Mouse (Mus musculus) liver, postnatal 0 days (tissue): ENCODE results near the gene Sirt7. TPM values are rescaled to one million over a fixed set of nuclear protein-coding genes. Genes with fewer than 3 reads are reported as not detected.
A peak's percentile ranks its signal among the peaks of the same experiment; 100 is the strongest.

Experiments
- ATAC-seq: fragments of 200-750 bp; cut with Nextera tagmentation; 2 replicates; pipeline ENCODE4 v1.8.0; 2017; ENCODE audit warnings: mild to moderate bottlenecking, moderate library complexity
- DNase-seq: peaks from one replicate; pipeline ENCODE4 v3.0.0-alpha.2; 2016
- H3K27ac ChIP-seq: fragments of 300-500 bp; sonication (generic); 2 replicates; pipeline ENCODE4 v1.5.1; 2014; ENCODE audit warnings: antibody characterized with exemption, moderate library complexity, mild to moderate bottlenecking, low read depth
- H3K27me3 ChIP-seq: fragments of 300-500 bp; sonication (generic); 2 replicates; pipeline ENCODE4 v1.6.1; 2014; ENCODE audit warnings: low read length, control low read depth, mixed read lengths; ENCODE audit not compliant: insufficient read depth
- H3K36me3 ChIP-seq: fragments of 300-500 bp; sonication (generic); replicated peaks from 2 replicates; pipeline ENCODE4 v1.6.1; 2014; ENCODE audit warnings: mild to moderate bottlenecking, control low read depth, low read length, moderate library complexity, mixed read lengths; ENCODE audit not compliant: insufficient read depth
- H3K4me1 ChIP-seq: fragments of 300-500 bp; sonication (generic); 2 replicates; pipeline ENCODE4 v1.6.1; 2014; ENCODE audit warnings: antibody characterized with exemption, mild to moderate bottlenecking, control low read depth; ENCODE audit not compliant: insufficient read depth
- H3K4me2 ChIP-seq: fragments of 300-500 bp; sonication (generic); 2 replicates; pipeline ENCODE4 v1.6.1; 2014; ENCODE audit warnings: low read depth, mild to moderate bottlenecking, low read length, moderate library complexity, mixed read lengths
- H3K4me3 ChIP-seq: fragments of 300-500 bp; sonication (generic); 2 replicates; pipeline ENCODE4 v1.5.1; 2014; ENCODE audit warnings: low read depth, low read length
- H3K9ac ChIP-seq: fragments of 300-500 bp; sonication (generic); replicated peaks from 2 replicates; pipeline ENCODE4 v1.6.1; 2014; ENCODE audit warnings: mild to moderate bottlenecking, moderate library complexity
- H3K9me3 ChIP-seq: fragments of 300-500 bp; sonication (generic); 2 replicates; pipeline ENCODE4 v1.6.1; 2016; ENCODE audit warnings: mild to moderate bottlenecking, control low read depth, low read length, mixed read lengths
- CTCF ChIP-seq: sonication (generic); IDR thresholded peaks from 2 replicates; pipeline ENCODE4 v1.5.1; 2016; ENCODE audit warnings: antibody characterized with exemption, low read depth
- EP300 ChIP-seq: IDR thresholded peaks from 2 replicates; pipeline ENCODE4 v1.6.1; 2016; ENCODE audit warnings: antibody characterized with exemption, low read depth, mild to moderate bottlenecking
- WGBS: fragments of 180-500 bp; shearing (Covaris S2); extraction: QIAGEN DNeasy Blood & Tissue Kit; methylation state at CpG from one replicate; pipeline ENCODE4 v1.1.7; 2014; ENCODE audit not compliant: insufficient replicate concordance; 5-methylcytosine and 5-hydroxymethylcytosine counted together
- polyA plus RNA-seq: library from polyadenylated mRNA; unstranded; fragments of >200 nt; fragmentation: Nextera tagmentation; extraction: Ambion mirVana; gene quantifications from 2 replicates; pipeline ENCODE4 v1.2.1, GENCODE M21; 2015

Sirt7 gene
- polyA plus RNA-seq, 1 experiment from 2014 or later = 34.3 TPM

- H3K27me3 ChIP-seq = no peaks in the 10 kb centered on the region
- peaks cover 24% of the 10 kb centered on the region for H3K36me3 ChIP-seq
- peak overlapping the region; percentile 66; the same call in 1 of the 2 replicates for H3K4me2 ChIP-seq
- H3K4me3 ChIP-seq = no peak overlapping the region
- DNase-seq (no peak), ATAC-seq (no peak)
- H3K9ac ChIP-seq = peak overlapping the region; percentile 59; the same call in 1 of the 2 replicates
- no peaks in the 10 kb centered on the region for H3K9me3 ChIP-seq
- H3K27ac ChIP-seq = peak overlapping the region; percentile 97
- WGBS = 81% methylated on average over 11 of the region's 11 CpGs
- H3K4me1 ChIP-seq = peaks cover 48% of the 10 kb centered on the region
- TF ChIP-seq CTCF = no peak
Measured at GRCm38 (mm10) chr11:120578694-120579243, 46.3 kb downstream of the Sirt7 start.

DNA sequence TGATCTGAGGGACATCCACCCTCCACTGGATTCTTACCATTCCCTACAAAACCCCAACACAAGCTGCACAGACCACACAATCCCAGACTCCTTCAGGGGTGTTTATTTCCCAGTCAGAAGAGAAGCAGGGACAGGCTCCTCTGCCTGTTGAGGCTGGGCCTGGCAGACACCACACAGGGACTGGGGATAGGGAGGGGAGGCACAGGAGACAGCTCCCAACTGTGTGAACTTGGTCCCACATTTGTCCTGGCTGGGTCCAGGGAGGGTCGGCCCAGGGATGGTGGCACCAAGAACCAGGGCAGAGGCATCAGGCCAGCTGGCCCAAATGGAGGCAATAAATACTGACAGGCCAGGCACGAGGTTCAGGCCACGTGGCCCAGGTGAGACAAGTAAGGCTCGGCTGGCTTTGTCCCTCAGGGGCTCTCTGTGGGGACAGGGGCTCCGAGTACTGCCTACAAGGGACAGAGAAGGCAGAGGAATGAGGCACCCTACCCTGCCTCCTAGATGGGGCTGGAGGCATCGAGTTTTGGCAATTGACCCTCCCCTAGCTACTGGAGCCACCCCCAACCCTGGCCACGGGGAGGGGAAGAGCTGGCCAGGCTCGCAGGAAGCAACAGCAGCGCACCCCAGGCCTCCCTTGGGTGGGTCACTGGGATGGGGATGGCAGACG lies 46.9 kb downstream of the Sirt7 start:
- ATAC-seq = no peak
- TF ChIP-seq CTCF = no peak
- no peak for TF ChIP-seq EP300
- no peak for DNase-seq
- no peaks in the 10 kb centered on the region for H3K27me3 ChIP-seq
- H3K36me3 ChIP-seq = peaks cover 24% of the 10 kb centered on the region
- H3K4me2 ChIP-seq = peak overlapping the region; percentile 66
- peaks cover 48% of the 10 kb centered on the region for H3K4me1 ChIP-seq
- peak overlapping the region; percentile 6; the same call in 1 of the 2 replicates for H3K4me3 ChIP-seq
- H3K9me3 ChIP-seq = no peaks in the 10 kb centered on the region
- peak overlapping the region; percentile 59 for H3K9ac ChIP-seq
- WGBS = 75% methylated on average over 10 of the region's 10 CpGs
- peak overlapping the region; percentile 97 for H3K27ac ChIP-seq

DNA sequence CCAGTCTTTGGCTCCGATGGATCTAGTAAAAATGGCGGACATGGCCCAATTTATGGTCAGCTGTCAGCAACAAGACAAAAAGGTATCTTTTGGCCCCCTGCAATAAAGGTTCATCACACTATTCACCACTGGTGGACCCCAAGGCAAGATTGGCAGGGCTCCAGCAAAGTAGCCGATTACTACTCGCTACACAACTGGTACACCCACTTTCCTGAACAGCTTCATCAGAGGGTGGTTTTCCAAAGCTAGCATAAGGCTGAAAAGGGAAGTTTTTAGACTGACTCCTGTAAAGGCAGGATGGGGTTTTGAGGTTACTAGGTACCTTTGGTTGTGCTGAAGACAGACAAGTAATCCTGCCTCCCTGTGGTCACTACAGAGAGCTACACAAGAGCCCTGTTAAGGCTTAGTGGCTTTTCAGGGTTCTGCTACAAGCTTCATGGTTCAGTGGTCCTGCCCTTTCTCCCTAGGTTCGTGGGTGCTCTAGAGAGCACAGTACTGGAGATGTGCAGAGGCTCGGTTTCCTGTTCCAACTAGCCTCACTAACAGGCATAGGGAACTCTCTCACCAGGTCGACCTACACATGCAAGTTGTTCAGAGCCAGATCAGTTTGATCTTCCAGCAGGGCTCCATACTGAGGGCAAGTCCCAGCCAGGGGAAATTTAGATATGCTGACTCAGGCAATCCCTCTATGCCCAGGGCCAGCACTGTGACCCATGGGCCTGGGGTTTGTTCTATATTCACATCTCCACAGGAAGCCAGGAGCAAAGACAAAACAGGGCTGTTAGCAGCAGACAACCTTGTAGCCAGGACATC lies 47.6 kb downstream of the Sirt7 start:
- DNase-seq (no peak), ATAC-seq (no peak)
- Histone ChIP-seq H3K27me3 (no peaks in the 10 kb centered on the region), H3K36me3 (peaks cover 24% of the 10 kb centered on the region), H3K4me3 (peak overlapping the region; percentile 31), H3K27ac (peak overlapping the region; percentile 97), H3K9ac (peak overlapping the region; percentile 59), H3K4me2 (peak overlapping the region; percentile 66), H3K4me1 (peaks cover 47% of the 10 kb centered on the region), H3K9me3 (no peaks in the 10 kb centered on the region)
- TF ChIP-seq EP300 (no peak), CTCF (peak; percentile 60)
- 74% methylated on average over 7 of the region's 7 CpGs for WGBS

DNA sequence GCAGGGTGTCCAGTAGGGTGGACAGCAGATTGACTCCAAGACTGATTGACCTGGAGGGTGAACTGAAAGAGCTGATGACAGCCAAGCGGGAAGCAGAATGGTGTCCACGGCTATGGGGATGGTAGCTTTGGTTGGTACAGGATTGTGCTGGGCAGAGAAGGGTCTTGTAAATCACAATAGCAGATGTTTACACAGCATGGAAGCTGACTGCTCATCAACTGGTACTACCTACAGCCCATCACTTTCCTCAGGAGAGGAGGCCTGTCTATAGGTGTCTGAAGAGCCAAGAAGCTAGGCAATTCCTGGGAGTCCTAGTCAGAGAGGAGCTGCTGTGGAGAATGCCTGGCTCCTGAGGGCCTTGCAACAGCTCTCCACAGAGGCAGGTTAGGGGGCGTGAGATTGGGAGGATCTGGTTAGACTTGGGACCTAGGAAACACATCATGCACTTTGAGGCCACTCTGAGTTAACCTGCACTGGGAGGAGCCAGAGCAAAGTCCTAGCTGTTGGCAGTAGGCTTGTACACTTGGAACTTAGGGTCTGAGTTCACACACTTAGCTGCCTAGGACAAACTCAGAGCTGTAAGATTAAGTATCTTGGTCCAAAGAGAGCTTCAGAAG lies 48.6 kb downstream of the Sirt7 start:
- ATAC-seq (peak; percentile 14), DNase-seq (peak; percentile 64)
- Histone ChIP-seq H3K4me2 (peak overlapping the region; percentile 66), H3K4me3 (peak overlapping the region; percentile 31; the same call in 1 of the 2 replicates), H3K9ac (peak overlapping the region; percentile 56), H3K36me3 (peaks cover 24% of the 10 kb centered on the region), H3K27me3 (no peaks in the 10 kb centered on the region), H3K27ac (peak overlapping the region; percentile 97), H3K9me3 (no peaks in the 10 kb centered on the region), H3K4me1 (peaks cover 44% of the 10 kb centered on the region)
- WGBS = 76% methylated on average over 3 of the region's 3 CpGs
- TF ChIP-seq EP300 (peak; percentile 88), CTCF (no peak)

DNA sequence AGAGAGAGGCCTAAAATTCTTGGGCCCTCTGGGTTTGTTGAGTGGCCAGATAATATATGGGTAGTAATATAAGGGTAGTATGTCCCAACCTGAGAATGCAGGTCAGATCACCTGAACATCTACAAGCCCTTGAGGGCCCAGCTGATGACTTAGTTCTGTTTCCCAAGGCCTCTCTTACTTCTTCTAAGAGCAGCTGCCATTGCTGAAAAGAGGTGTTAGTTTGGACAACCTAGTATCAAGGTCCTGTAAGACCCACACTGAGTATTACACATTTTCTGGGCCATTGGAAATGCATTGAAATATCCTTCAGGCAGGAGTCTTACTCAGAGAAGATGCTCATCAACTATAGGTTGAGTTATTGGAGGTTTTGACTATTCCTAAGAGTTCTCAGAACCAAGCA lies 49.1 kb downstream of the Sirt7 start:
- H3K4me2 ChIP-seq = no peak overlapping the region
- no peak for ATAC-seq

GRCm38 (mm10) chr11:120575046-120575445 lies 50.0 kb downstream of the Sirt7 start:
- peaks cover 31% of the 10 kb centered on the region for H3K36me3 ChIP-seq
- peak overlapping the region; percentile 90; the same call in 1 of the 2 replicates for H3K4me2 ChIP-seq
- H3K27me3 ChIP-seq = no peaks in the 10 kb centered on the region
- WGBS = 72% methylated on average over 2 of the region's 2 CpGs
- peaks cover 44% of the 10 kb centered on the region for H3K4me1 ChIP-seq
- TF ChIP-seq CTCF = no peak
- no peak for TF ChIP-seq EP300
- H3K9ac ChIP-seq = no peak overlapping the region
- H3K4me3 ChIP-seq = no peak overlapping the region
- no peaks in the 10 kb centered on the region for H3K9me3 ChIP-seq
- H3K27ac ChIP-seq = peak overlapping the region; percentile 98; the same call in 1 of the 2 replicates
- no peak for ATAC-seq
- no peak for DNase-seq

More for the DNA sequence above, 49.1 kb downstream of the Sirt7 start:
- Histone ChIP-seq H3K36me3 (peaks cover 28% of the 10 kb centered on the region), H3K9me3 (no peaks in the 10 kb centered on the region), H3K27me3 (no peaks in the 10 kb centered on the region), H3K27ac (peak overlapping the region; percentile 97), H3K4me3 (no peak overlapping the region), H3K9ac (no peak overlapping the region; the same call in 1 of the 2 replicates), H3K4me1 (peaks cover 50% of the 10 kb centered on the region)
- TF ChIP-seq EP300 = no peak
- DNase-seq = no peak
